Mouse (Mus musculus) left cerebral cortex, adult 9 months (tissue): ENCODE results near the gene Pitx1.

ENCODE experiments used
- DNase-seq, 2 experiments: peaks; one replicate each; pipeline ENCODE4 v3.0.0; 2022; ENCODE audit warnings: low spot score in 2 of 2

Gene Pitx1

DNA sequence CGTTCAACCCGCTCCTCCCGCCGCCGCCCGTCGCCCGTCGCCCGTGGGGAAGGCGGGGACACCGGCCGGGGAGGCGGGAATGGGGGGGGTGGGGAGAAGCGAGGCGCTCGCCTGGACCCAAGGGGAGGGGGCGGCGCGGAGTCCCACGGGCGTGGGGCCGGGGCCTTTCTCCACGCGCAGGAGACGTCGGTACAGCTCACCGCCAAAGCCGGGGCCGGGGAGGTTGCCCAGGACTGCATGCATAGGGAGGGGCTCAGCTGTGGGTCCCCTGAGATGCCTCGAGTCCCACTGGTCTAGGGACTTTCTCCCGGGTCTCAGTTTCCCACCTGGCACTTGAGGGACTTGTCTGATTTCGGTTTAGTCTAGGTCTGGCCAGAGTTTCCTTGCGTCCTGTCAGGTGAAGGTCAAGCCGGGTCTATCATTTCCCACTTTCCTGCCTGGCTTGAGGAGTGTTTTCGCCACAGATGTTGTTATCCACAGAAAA is at the start of gene Pitx1:
TSS of gene Pitx1 (minus strand) at position 51 of the 484 bp plus-strand sequence.
- no peak for DNase-seq

DNA sequence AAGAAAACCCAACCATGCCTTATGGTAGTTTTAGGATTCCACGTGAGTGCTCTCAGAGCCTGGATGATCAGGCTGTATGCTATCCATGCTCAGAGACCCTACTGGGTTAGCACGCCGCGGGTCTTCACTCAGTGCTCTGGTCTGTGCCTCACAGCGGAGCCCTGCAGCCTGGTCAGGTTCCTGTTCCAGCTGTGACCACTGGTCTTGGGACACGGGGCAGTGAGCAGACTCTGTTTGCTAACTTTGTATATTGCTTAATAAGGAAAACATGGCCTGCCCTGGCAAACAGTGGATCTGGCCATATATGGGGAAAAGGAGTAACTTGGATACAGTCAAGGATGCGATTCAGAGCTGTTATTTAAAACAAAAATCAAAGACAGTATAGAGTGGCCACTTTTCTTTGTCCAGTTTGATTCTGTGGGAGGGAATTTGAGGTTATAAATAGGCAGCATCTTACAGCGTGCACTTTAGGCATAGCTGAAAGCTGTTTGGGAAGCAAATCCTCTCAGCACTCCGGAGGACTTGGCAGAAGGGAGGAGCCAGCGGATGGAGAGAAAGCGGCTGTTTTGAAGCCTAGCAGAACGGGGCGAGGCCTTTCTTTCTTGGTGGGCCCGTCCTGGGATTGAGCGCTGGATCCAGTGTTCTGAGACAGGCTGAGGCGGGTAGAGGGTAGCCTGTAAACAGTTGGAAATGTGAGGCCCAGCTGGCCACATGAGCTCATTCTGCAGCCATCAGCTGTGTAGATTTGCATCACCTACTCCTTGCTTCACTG is 45.6 kb upstream of the Pitx1 start:
- DNase-seq = no peak

GRCm38 (mm10) chr13:55878353-55878752 is 42.4 kb upstream of the Pitx1 start:
- no peak for DNase-seq

GRCm38 (mm10) chr13:55871410-55871809 is 35.4 kb upstream of the Pitx1 start:
- no peak for DNase-seq

DNA sequence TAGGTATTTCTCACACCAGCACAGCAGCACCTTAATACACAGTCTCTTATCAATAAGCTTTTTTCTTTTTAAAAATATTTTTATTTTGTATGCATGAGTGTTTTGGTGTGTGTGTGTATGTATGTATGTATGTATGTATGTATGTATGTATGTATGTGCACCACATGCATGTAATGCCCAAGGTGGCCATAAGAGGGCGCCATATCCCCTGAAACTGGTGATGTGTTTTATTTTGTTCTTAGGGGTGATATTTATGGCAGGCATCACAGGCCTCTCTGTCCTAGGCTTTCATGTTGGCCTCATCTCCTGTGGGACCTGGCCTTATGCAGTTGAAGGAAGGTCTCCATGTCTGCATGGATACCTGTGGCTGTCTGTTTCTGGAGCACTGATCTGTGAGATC is 34.0 kb upstream of the Pitx1 start:
- DNase-seq = no peak

- DNase-seq = no peak
Measured at GRCm38 (mm10) chr13:55867540-55868103, 31.6 kb upstream of the Pitx1 start.

DNA sequence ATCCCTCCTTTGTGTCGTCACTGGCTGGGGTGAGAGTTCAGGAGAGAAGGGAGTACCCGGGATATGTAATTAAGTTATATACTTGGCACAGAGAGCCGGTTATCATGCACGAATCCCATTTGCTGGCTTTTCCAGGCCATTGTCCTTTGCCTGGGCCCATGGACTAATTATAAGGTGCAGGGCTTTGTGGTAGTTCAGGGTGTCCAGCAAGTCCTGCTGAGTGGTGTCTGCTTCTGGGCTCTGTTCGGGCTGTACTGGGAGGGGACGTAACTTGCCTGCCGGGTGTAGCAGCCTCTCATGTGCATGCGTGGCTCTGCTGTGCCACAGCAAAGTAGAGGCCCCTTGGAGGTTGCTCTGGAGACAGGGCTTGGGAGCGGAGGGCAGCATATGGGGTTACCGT is 24.5 kb upstream of the Pitx1 start:
- DNase-seq = no peak

DNA sequence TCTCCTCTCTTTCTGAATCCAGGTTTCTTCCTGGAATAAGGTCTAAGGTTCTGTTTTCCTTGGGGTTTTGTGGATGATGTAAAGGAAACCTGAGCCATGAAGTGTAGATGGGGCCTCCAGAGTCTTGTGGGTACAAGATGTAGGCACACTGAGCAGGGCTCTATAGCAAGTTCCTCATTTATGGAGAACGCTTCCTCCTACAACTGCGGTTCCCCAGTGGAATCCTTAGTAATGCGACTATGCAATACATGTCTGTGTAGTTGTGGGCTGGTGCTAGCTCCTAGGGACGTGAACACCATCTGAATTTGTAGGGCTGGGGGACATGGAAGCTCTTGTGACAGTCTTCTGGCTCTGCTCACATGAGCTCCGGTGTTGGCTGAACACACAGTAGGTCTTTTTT is 22.5 kb upstream of the Pitx1 start:
- DNase-seq = no peak

- DNase-seq = no peak
Measured at GRCm38 (mm10) chr13:55855793-55856192, 19.8 kb upstream of the Pitx1 start.

GRCm38 (mm10) chr13:55852205-55852604 is 16.2 kb upstream of the Pitx1 start:
- no peak for DNase-seq

DNA sequence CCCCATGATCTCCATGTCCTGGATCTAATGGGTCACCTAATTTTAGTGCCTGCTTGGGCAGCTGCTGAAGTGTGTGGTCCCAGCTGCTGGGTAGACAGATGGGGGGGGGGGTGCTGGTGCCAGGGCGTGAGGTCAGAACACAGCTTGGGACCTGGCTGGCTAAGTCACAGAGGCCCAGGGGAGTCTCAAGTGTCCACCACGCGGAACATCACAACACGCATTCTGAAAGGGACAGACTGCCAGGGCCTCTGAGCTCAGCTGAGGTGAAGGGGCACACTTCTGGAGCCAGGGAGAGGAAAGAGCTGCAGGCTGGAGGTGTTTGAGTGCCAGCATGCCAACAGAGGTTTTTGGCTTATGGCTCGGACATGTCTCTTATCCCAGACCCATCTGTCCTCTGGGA is 14.7 kb upstream of the Pitx1 start:
- no peak for DNase-seq

GRCm38 (mm10) chr13:55848604-55849190 is 12.7 kb upstream of the Pitx1 start:
- DNase-seq = no peak

DNA sequence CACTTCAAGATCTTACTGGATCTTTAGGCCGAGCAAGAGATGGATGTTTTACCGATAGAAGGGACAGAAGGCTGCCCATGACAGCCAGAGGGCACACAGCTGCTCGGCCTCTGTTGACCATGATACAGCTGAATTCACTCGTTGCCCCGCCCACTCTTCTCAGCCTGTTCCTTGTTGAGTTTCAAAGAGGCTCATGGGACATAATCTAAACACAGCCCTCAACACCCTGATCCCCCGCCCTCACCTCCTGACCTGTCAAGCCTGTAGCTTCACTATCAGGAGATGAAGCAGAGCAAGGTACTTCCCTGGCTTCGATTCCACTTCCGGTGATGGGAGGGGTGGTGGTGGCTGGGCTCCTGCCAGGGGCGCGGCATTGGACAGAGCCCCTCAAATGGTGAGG is 11.8 kb upstream of the Pitx1 start:
- no peak for DNase-seq

- no peak for DNase-seq
Measured at GRCm38 (mm10) chr13:55843700-55844099, 7.7 kb upstream of the Pitx1 start.

GRCm38 (mm10) chr13:55840223-55840622 is 4.2 kb upstream of the Pitx1 start:
- no peak for DNase-seq

DNA sequence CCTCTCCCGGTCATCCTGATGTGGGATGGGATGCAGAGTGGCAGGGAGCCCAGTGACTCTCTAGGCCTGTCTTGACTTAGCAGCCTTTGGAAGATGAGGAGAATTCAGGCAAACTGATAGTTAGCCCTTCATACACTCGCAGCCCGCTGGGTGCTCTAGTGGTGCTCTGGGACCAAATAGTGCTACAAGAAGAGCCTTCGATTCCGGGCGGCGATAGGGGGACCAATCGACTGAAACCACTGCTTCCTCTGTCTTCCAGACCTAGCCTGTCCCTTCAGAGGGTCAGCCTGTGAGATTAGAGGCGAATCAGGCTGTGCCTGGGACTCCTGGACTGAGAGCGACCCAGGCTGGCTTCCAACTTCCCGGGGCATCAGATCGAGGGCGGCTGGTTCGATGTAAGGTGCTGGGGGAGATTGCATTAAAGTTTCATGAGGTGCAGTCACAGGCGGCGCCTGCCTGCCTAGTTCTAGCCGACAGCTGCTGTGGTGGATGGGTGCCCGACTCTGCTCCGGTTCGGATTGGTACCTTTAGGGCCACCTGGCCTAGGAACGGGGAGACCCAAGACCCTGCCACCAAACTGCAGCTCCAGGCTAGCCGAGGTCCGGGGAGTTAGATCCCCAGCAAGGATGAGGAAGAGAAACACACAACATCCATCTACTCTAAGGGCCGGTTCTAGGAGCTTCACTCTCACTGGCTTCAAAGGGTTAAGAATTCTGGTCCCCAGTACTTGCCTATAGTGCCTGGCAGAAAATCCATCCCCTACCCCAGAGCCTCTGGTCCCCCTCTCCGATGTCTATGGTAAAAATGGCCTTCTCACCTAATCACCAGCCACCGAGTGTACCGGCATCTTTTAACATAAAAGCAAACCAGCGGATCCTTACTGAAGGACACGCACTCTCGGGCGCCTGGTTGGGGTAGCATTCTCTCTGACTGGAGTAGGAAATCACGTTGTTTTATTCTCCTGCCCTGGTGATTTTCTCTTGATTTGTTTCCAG is 1.1 kb upstream of the Pitx1 start:
- no peak for DNase-seq

DNA sequence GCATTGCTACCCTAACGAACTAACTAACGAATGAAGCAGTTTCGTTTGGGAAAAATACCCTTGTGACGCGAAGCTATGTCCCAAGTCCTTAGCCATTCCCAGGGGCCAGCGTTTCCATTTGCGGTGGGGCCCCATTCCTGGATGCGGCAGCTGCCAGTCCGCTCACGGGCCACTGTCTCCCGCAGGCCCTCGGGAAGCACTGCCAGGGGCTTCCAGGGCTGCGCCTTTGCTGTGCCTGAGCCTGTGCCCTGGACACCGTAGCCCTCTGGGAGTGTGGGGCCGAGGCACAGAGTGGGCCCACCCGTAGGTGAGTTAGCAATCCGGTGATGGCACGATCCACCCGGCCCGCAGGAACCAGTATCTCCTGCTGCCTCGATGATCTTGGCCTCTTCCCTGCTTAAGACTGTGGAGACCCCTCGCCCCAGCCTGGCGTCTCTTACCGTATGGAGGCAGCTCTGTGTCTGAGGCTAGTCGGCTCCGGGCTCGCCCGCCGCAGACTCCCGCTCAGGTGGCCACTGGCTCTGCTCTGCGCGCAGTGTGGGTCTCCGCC is 369 bp downstream of the Pitx1 start:
- DNase-seq = no peak

DNA sequence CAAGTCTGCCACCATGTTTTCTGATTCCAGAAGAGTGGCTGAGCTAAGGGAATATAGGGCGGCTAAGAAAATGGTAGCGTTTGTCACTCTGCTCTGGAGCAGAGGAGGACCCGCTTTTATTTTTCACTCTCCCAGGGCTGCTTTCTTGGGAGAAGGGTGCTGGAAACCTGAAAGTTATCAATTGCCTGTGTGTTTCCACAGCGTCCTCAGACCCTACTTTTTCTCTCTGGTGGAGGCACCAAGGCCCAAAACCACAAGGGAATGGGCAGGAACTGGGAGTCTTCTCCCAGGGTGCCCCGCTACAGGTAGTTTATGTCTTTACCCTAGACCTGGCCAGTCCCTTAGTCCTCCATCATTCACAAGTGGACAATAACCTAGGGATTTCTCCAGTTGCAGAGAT is 1.3 kb downstream of the Pitx1 start:
- no peak for DNase-seq

GRCm38 (mm10) chr13:55833921-55834320 is 2.1 kb downstream of the Pitx1 start:
- DNase-seq = no peak

- DNase-seq = no peak
Measured at GRCm38 (mm10) chr13:55832602-55833001, 3.4 kb downstream of the Pitx1 start.

DNA sequence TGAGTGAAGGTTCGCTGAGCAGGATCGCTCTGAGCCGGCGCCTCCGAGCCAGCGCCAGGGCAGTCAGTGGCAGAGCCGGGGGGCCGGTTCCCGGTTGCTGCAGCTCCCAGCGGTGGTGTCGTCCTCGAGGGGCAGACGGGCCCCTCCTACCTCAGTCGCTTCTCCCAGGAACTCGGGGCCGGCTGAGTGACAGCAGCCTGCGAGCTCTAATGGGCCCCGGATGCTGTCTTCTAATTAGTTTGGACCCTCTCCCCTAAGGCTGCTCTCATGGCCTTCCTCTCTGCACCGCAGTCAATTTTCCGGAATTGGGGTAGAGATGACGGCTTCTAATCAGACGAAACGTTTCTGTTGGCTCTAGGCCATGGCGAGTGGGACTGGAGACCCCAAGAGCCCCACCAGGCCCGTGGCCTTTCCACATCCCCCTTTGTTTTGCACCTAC is 4.3 kb downstream of the Pitx1 start:
- no peak for DNase-seq
